Mouse (Mus musculus) C2C12 (cell line): Measurements from ENCODE around the gene Lman1l.

Experiments used
- CEBPB ChIP-seq: IDR thresholded peaks from one replicate; pipeline ENCODE4 v1.6.1; 2011; ENCODE audit warnings: low read depth, mild to moderate bottlenecking, control low read depth, moderate library complexity
- CTCF ChIP-seq: IDR thresholded peaks from one replicate; pipeline ENCODE4 v1.5.1; 2011; ENCODE audit not compliant: control insufficient read depth, insufficient read depth, insufficient read length
- MAX ChIP-seq: IDR thresholded peaks from one replicate; pipeline ENCODE4 v1.6.1; 2011; ENCODE audit warnings: mild to moderate bottlenecking, control low read depth
- MYOD1 ChIP-seq: IDR thresholded peaks from one replicate; pipeline ENCODE4 v1.6.1; 2011; ENCODE audit warnings: low read depth; ENCODE audit not compliant: control insufficient read depth, insufficient read length
- MYOG ChIP-seq: IDR thresholded peaks from one replicate; pipeline ENCODE4 v1.6.1; 2011; ENCODE audit not compliant: control insufficient read depth, insufficient read length; ENCODE audit errors: extremely low read depth
- USF1 ChIP-seq: IDR thresholded peaks from one replicate; pipeline ENCODE4 v1.6.1; 2011; ENCODE audit warnings: low read depth, mild to moderate bottlenecking, control low read depth, moderate library complexity

- no peak for TF ChIP-seq CTCF
- no peak for TF ChIP-seq MYOG
- no peak for TF ChIP-seq MAX
- no peak for TF ChIP-seq MYOD1
- no peak for TF ChIP-seq USF1
- no peak for TF ChIP-seq CEBPB
Observed at GRCm38 (mm10) chr9:57669566-57669965, 49.0 kb upstream of the Lman1l start.
